Mouse (Mus musculus): Measurements from ENCODE around the gene Wdr53.
"Not testable (repeated sequence)": the region's sequence is repeated elsewhere in the genome, so short reads cannot be mapped to it uniquely, and the experiment has no call there.

Wdr53 gene

DNA sequence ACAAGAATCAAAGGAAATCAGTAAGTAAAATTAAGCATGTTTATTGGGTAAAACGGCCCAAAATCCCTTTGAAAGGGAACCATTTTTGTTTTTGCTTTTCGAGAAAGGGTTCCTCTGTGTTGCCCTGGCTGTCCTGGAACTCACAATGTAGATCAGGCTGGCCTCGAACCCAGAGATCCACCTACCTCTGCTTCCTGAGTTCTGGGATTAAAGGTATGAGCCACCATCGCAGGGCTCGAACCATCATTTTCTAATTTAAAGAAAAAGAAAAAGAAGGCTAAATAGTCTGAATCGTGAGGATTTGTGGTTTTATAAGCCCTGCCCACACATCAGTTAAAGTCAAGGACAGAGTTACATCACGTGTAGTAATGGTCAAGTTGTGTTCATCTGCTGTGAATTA lies 31.4 kb downstream of the Wdr53 start:
- DNase-seq (ENCODE audit: low spot score) = no peak

DNA sequence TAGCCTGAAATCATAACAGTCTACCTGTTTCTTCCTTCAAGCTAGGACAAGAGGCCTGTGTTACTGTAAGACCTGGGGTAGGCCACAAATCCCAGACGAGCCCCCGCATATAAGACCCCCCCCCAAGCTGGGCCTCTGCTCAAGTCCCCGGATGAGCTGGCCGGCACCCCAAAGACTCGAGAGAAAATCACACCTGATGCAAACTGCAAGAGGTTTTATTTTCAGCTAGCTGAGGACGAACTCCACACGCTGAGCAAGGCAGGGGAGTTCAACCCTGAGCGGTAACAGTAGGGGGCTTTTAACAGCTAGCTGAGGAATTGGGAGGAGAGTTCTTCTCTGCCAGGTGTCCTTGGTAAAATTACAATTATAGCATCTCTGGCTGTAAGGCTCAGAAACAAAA lies 33.2 kb downstream of the Wdr53 start:
- no peak for DNase-seq (ENCODE audit: low spot score)

DNA sequence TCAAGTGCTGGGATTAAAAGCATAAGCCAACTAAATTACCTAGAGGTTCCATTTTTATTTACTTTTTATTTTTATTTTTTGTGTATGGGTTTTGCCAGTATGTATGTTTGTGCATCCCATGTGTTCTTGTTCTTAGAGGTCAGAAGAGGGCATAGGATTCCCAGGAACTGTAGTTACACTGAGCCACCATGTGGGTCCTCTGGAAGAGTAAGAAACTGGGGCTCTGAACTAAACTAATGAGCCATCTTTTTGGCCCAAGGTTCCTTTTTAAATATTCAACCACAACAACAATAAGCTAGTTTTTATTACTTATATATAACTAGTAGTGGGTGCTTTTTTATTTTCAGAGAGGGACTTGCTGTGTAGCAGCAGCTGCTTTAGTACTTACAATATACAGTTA lies 35.6 kb downstream of the Wdr53 start:
- DNase-seq (ENCODE audit: low spot score) = no peak

DNA sequence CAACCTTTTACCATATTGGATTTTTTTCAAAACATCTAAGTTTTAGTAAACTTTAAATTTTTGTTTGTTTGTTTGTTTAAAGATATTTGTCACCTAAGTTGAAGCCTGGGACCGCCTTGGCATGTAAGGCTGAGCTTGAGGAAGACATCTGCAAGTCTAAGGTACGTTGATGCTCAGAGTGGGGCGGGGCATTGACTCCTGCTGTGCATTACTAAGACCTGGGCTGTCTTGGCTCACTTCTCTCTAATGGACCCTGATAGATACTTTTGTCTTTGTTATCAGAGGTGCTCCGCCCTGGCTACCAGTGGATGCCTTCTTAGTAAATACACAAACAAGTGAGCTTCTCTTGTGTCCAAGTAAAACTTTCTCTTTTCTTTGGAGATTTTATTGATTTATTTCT lies 44.8 kb downstream of the Wdr53 start:
- no peak for DNase-seq (ENCODE audit: low spot score)

DNA sequence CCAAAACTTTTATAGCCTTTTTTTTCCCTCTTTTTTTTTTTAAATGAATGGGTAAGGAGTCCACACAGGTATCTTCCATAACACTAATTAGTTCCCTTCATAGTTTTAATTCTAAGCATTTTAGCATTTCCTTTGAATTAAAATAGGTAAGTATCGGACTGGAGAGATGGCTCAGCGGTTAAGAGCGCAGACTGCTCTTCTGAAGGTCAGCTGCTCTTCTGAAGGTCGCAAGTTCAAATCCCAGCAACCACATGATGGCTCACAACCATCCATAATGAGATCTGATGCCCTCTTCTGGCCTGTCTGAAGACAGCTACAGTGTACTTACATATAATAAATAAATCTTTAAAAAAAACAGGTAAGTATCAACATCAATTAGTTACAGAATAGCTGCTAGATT lies 52.6 kb downstream of the Wdr53 start:
- DNase-seq (ENCODE audit: low spot score) = not testable (repeated sequence)

DNA sequence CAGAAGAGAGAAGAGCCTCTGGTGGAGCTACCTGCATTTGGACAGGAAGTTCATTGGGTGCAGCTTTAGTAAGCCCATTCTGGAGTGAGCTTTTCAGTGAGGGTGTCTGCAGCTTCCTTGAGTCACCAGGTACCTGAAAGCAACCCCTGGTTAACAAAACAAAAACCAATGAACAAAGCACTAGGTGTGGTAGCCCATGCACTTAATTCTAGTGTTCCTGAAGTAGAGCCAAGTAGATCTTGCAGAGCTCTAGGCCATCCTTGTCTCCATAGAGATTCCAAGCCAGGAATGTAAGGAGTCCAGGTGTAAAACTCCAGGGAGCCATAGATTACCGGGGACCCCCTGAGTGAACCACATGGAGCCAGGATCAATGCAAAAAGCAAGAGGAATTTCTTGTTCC lies 56.0 kb downstream of the Wdr53 start:
- DNase-seq (ENCODE audit: low spot score) = no peak

DNA sequence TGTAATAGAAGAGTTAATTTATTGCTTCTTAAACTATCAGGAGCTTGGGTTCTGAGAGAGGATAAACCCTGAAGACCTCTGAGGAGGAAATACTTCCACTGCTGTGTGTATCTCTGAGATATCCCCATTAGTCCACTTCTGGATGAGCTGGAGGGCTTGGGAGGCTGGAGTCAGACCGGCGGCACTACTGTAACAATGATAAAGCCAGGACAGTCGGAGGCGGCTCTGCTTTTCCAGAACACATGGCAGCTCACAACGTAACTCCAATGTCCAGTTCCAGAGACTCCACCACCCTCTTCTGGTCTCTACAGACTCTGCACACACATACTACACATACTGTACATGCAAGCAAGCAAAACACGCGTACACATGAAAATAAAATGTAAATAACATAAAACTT lies 56.9 kb downstream of the Wdr53 start:
- no peak for DNase-seq (ENCODE audit: low spot score)

Data from ovary, postnatal 14 days (tissue).